Mouse (Mus musculus) liver, adult 2 months (tissue): ENCODE results near the gene Cdk11b.

Source experiments
- CTCF ChIP-seq: fragments of 200-500 bp; IDR thresholded peaks from 2 replicates; pipeline ENCODE4 v1.5.1; 2011; ENCODE audit warnings: low read depth, low read length, control low read depth
- POLR2A ChIP-seq: fragments of 200-500 bp; IDR thresholded peaks from 2 replicates; pipeline ENCODE4 v1.6.1; 2011; ENCODE audit warnings: low read length, control low read depth; ENCODE audit not compliant: insufficient read depth; ENCODE audit errors: extremely low read depth

DNA sequence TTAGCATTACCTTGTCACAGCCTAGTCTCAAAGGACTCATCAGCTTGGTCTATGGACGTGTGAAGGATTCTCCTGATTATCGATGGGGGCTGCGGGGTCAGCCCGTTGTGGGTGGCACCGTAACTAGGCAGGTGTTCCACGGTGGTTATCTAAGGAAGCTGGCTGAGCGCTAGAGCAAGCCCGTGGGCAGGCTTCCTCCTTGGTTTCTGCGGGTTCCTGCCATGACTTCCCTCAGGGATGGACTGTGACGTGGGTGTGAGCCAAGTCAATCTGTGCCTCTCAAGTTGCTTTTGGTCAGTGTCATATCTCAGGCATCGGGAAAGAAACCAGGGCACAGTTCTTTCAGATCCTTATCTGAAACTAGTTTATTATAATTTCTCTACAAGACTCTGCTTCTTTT lies 49.7 kb upstream of the Cdk11b start:
- TF ChIP-seq POLR2A (no peak), CTCF (no peak)
